Mouse (Mus musculus) lung, postnatal 36 days (tissue): Measurements from ENCODE around the gene Samd9l.
"Not testable (repeated sequence)": the region's sequence is repeated elsewhere in the genome, so short reads cannot be mapped to it uniquely, and the experiment has no call there.

ENCODE experiments used
- DNase-seq: peaks from one replicate; pipeline ENCODE4 v3.0.0; 2022; ENCODE audit warnings: mixed read lengths

The Samd9l gene

GRCm38 (mm10) chr6:3341479-3341878 is 57.9 kb downstream of the Samd9l start:
- DNase-seq = no peak

GRCm38 (mm10) chr6:3340928-3341327 is 58.4 kb downstream of the Samd9l start:
- DNase-seq = not testable (repeated sequence)

GRCm38 (mm10) chr6:3339131-3339530 is 60.2 kb downstream of the Samd9l start:
- not testable (repeated sequence) for DNase-seq
